Mouse (Mus musculus): ENCODE data around the gene Zbtb48.

DNA sequence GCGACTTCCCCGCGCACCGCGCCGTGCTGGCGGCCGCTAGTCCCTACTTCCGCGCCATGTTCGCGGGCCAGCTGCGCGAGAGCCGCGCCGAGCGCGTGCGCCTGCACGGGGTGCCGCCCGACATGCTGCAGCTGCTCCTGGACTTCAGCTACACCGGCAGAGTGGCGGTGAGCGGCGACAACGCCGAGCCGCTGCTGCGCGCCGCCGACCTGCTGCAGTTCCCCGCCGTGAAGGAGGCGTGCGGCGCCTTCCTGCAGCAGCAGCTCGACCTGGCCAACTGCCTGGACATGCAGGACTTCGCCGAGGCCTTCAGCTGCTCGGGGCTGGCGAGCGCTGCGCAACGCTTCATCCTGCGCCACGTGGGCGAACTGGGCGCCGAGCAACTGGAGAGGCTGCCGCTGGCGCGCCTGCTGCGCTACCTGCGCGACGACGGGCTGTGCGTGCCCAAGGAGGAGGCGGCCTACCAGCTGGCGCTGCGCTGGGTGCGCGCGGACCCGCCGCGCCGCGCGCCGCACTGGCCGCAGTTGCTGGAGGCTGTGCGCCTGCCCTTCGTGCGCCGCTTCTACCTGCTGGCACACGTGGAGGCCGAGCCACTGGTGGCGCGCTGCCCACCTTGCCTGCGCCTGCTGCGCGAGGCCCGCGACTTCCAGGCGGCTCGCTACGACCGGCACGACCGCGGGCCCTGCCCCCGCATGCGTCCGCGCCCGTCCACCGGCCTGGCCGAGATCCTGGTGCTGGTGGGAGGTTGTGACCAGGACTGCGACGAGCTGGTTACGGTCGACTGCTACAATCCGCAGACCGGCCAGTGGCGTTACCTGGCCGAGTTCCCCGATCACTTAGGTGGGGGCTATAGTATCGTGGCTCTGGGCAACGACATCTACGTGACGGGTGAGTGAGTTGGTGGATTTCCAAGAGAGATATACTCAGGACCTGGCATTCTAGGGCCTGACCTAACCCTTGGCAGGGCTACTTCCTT, 18.1 kb downstream of the Zbtb48 start:
- no peak for TF ChIP-seq GATA1 (IDR thresholded peaks at IDR 0.05; ENCODE audit: borderline replicate concordance, low read length)
- no peak for TF ChIP-seq FLI1 (IDR thresholded peaks at IDR 0.05; ENCODE audit: low read length)

Measured in megakaryocyte, embryonic 14.5 days (primary cell).